In genomic region chr17:28418954-28419353, GRCm38 (mm10) we compare ENCODE assay signal across 10 mouse cellular contexts. TPM values are rescaled to one million over a fixed set of nuclear protein-coding genes. Genes with fewer than 3 reads are reported as not detected.
A peak's percentile ranks its signal among the peaks of the same experiment; 100 is the strongest.
DNase-seq lines count a peak whose midpoint lies in the region; ATAC-seq and TF ChIP-seq lines count a peak whose summit lies in the region.
"Had no signal": no experiment of that assay in that cellular context is flagged by ENCODE, and none has a peak within 500 bp of the region (broad histone marks: within the 10 kb centered on the region; RNA-seq: fewer than 3 reads in every experiment).

No protein-coding gene starts in this region.

- no peak overlapping the region for H3ac ChIP-seq in myocyte (ENCODE audit: control insufficient read depth, insufficient read length)

- peak; percentile 49; the same call in 1 of the 2 replicates for TF ChIP-seq CTCF in liver, adult 2 months (IDR thresholded peaks at IDR 0.05; ENCODE audit: low read depth, low read length)
- peak; percentile 65 for TF ChIP-seq CTCF in Patski (IDR thresholded peaks at IDR 0.05)

- ATAC-seq in embryonic facial prominence, embryonic 11.5 days (replicated peaks; ENCODE audit: insufficient number of reproducible peaks, low FRiP score, low TSS enrichment, low read depth), result no peak
- ATAC-seq in liver, embryonic 12.5 days, result no peak
- no peak for ATAC-seq in Patski
- no peak for ATAC-seq in forebrain, embryonic 15.5 days (replicated peaks)
- ATAC-seq: CD4-positive, CD25-positive, alpha-beta regulatory T cell, adult 4 months had no signal

- in situ Hi-C loops in Patski (cut with MboI; ENCODE audit: low pct_unique_long_range_greater_than_20kb), result loop anchor here (5.0 kb wide), 1 partner anchor 103 kb away; no protein-coding TSS in a partner anchor

- no peak overlapping the region for H3K27ac ChIP-seq in embryonic facial prominence, embryonic 11.5 days (replicated peaks; ENCODE audit: low read depth, low read length)
- no peak overlapping the region for H3K27ac ChIP-seq in embryonic facial prominence, embryonic 10.5 days (replicated peaks)
- H3K27ac ChIP-seq in liver, adult 2 months (replicated peaks; ENCODE audit: insufficient read depth, low read depth, low read length), result no peak overlapping the region
- H3K27ac ChIP-seq in liver, embryonic 12.5 days, result no peak overlapping the region
- H3K27ac ChIP-seq in forebrain, embryonic 15.5 days (replicated peaks), result no peak overlapping the region

- H3K9me3 ChIP-seq in embryonic facial prominence, embryonic 11.5 days (replicated peaks; ENCODE audit: control insufficient read depth, low read length), result no peaks in the 10 kb centered on the region
- no peaks in the 10 kb centered on the region for H3K9me3 ChIP-seq in embryonic facial prominence, embryonic 10.5 days
- no peaks in the 10 kb centered on the region for H3K9me3 ChIP-seq in liver, embryonic 12.5 days (replicated peaks)
- H3K9me3 ChIP-seq in forebrain, embryonic 15.5 days, result no peaks in the 10 kb centered on the region
- H3K9me3 ChIP-seq: limb, embryonic 12.5 days had no signal

- H3K36me3 ChIP-seq in embryonic facial prominence, embryonic 11.5 days (replicated peaks; ENCODE audit: control insufficient read depth, insufficient read depth, low read depth, low read length), result no peaks in the 10 kb centered on the region
- peaks cover 44% of the 10 kb centered on the region for H3K36me3 ChIP-seq in embryonic facial prominence, embryonic 10.5 days (replicated peaks)
- peaks cover 40% of the 10 kb centered on the region for H3K36me3 ChIP-seq in liver, adult 2 months (ENCODE audit: control insufficient read depth, insufficient read depth, low read length)
- peaks cover 16% of the 10 kb centered on the region for H3K36me3 ChIP-seq in liver, embryonic 12.5 days
- H3K36me3 ChIP-seq in myocyte (ENCODE audit: control insufficient read depth, insufficient read depth), result no peaks in the 10 kb centered on the region
- H3K36me3 ChIP-seq in forebrain, embryonic 15.5 days, result 0 out of 2 replicates have a peak, but pooled peaks cover 5% of the 10 kb centered on the region

- 83% methylated on average over 1 of the region's 1 CpGs for WGBS in embryonic facial prominence, embryonic 11.5 days
- 86% methylated on average over 1 of the region's 1 CpGs for WGBS in embryonic facial prominence, embryonic 10.5 days
- 93% methylated on average over 1 of the region's 1 CpGs for WGBS in liver, adult 2 months
- 75% methylated on average over 1 of the region's 1 CpGs for WGBS in liver, embryonic 12.5 days (ENCODE audit: insufficient replicate concordance)
- WGBS in forebrain, embryonic 15.5 days, result 83% methylated on average over 1 of the region's 1 CpGs

- no peak overlapping the region for H3K4me2 ChIP-seq in embryonic facial prominence, embryonic 11.5 days (ENCODE audit: low read depth, low read length)
- H3K4me2 ChIP-seq in liver, embryonic 12.5 days, result no peak overlapping the region
- peak overlapping the region; percentile 76 for H3K4me2 ChIP-seq in myocyte (ENCODE audit: low read depth)
- no peak overlapping the region for H3K4me2 ChIP-seq in forebrain, embryonic 15.5 days (replicated peaks)
- H3K4me2 ChIP-seq: limb, embryonic 12.5 days had no signal

- POLR2A ChIA-PET in Patski (lab: Charles Lee), result no interaction called here

- no peaks in the 10 kb centered on the region for H3K79me2 ChIP-seq in liver, adult 2 months (ENCODE audit: control insufficient read depth, insufficient read depth, low read length)
- no peaks in the 10 kb centered on the region for H3K79me2 ChIP-seq in myocyte (ENCODE audit: control insufficient read depth, insufficient read depth)

- no peak for TF ChIP-seq POLR2A in liver, adult 2 months (IDR thresholded peaks at IDR 0.05; ENCODE audit: extremely low read depth, insufficient read depth, low read length)
- no peak for TF ChIP-seq POLR2A in myocyte (IDR thresholded peaks at IDR 0.05; ENCODE audit: insufficient read length, low read depth)

- no peak overlapping the region for H3K4me3 ChIP-seq in embryonic facial prominence, embryonic 11.5 days (ENCODE audit: low read depth, low read length)
- no peak overlapping the region for H3K4me3 ChIP-seq in embryonic facial prominence, embryonic 10.5 days
- no peak overlapping the region for H3K4me3 ChIP-seq in liver, adult 2 months (ENCODE audit: insufficient read depth, low read depth, low read length)
- H3K4me3 ChIP-seq in liver, embryonic 12.5 days, result no peak overlapping the region
- H3K4me3 ChIP-seq in myocyte, result no peak overlapping the region
- H3K4me3 ChIP-seq in forebrain, embryonic 15.5 days, result no peak overlapping the region
- H3K4me3 ChIP-seq: limb, embryonic 12.5 days had no signal

- no peaks in the 10 kb centered on the region for H3K27me3 ChIP-seq in embryonic facial prominence, embryonic 11.5 days (ENCODE audit: control insufficient read depth, insufficient read depth, low read length)
- no peaks in the 10 kb centered on the region for H3K27me3 ChIP-seq in embryonic facial prominence, embryonic 10.5 days (replicated peaks; ENCODE audit: low read depth, poor library complexity, severe bottlenecking)
- no peaks in the 10 kb centered on the region for H3K27me3 ChIP-seq in liver, adult 2 months (ENCODE audit: control insufficient read depth, insufficient read depth, low read length)
- no peaks in the 10 kb centered on the region for H3K27me3 ChIP-seq in liver, embryonic 12.5 days (replicated peaks)
- H3K27me3 ChIP-seq in Patski (no peaks in the 10 kb centered on the region), myocyte (ENCODE audit: control insufficient read depth, insufficient read depth, insufficient read length) (no peaks in the 10 kb centered on the region)
- no peaks in the 10 kb centered on the region for H3K27me3 ChIP-seq in forebrain, embryonic 15.5 days
- H3K27me3 ChIP-seq: limb, embryonic 12.5 days had no signal

- peak; percentile 37 for DNase-seq in embryonic facial prominence, embryonic 11.5 days (ENCODE audit: low spot score)
- no peak for DNase-seq in embryonic facial prominence, embryonic 10.5 days (ENCODE audit: low spot score)
- DNase-seq in liver, adult 2 months (ENCODE audit: extremely low read depth, low read depth, low spot score), result no peak
- no peak for DNase-seq in Patski (ENCODE audit: low read depth, low spot score)
- no peak for DNase-seq in layer of hippocampus, postnatal 14 days (ENCODE audit: low spot score in 2 of 2)

- no peak overlapping the region for H3K9ac ChIP-seq in embryonic facial prominence, embryonic 11.5 days (replicated peaks; ENCODE audit: low read length)
- no peak overlapping the region for H3K9ac ChIP-seq in liver, adult 2 months (ENCODE audit: low read depth, low read length)
- H3K9ac ChIP-seq in liver, embryonic 12.5 days, result no peak overlapping the region
- H3K9ac ChIP-seq in forebrain, embryonic 15.5 days (replicated peaks), result no peak overlapping the region
- H3K9ac ChIP-seq: limb, embryonic 12.5 days had no signal

- CTCF ChIA-PET in Patski (lab: Charles Lee), result interaction anchor here (1.0 to 5.1 kb wide), 4 partner anchors 10 to 26 kb away, joined by 3 to 23 read pairs (median 8); no protein-coding TSS in a partner anchor

- H3K4me1 ChIP-seq in embryonic facial prominence, embryonic 11.5 days (ENCODE audit: control insufficient read depth, insufficient read depth, low read length), result peaks cover 5% of the 10 kb centered on the region; the same call in 1 of the 2 replicates
- peaks cover 15% of the 10 kb centered on the region for H3K4me1 ChIP-seq in embryonic facial prominence, embryonic 10.5 days
- peaks cover 16% of the 10 kb centered on the region for H3K4me1 ChIP-seq in liver, adult 2 months (ENCODE audit: control insufficient read depth, insufficient read depth, low read length)
- H3K4me1 ChIP-seq in liver, embryonic 12.5 days, result peaks cover 8% of the 10 kb centered on the region
- no peaks in the 10 kb centered on the region for H3K4me1 ChIP-seq in forebrain, embryonic 15.5 days

TF ChIP-seq in myocyte, 11 proteins besides CTCF, POLR2A, EP300 and RAD21:
- no peak for TF ChIP-seq MYOD1 (IDR thresholded peaks at IDR 0.05; ENCODE audit: control insufficient read depth in 1 of 3, insufficient read length in 2 of 3, low read depth in 2 of 3)
- no peak for TF ChIP-seq USF1 (IDR thresholded peaks at IDR 0.05; ENCODE audit: low read depth)
- TF ChIP-seq E2F4 (IDR thresholded peaks at IDR 0.05; ENCODE audit: insufficient read depth), result no peak
- TF ChIP-seq TCF12 (IDR thresholded peaks at IDR 0.05; ENCODE audit: insufficient read depth, poor library complexity, severe bottlenecking), result no peak
- TF ChIP-seq MYOG (IDR thresholded peaks at IDR 0.05; ENCODE audit: control insufficient read depth in 1 of 3, insufficient read depth in 1 of 3, insufficient read length in 2 of 3, low read depth in 2 of 3), result no peak
- TF ChIP-seq CEBPB (IDR thresholded peaks at IDR 0.05; ENCODE audit: insufficient read depth, poor library complexity, severe bottlenecking), result no peak
- no peak for TF ChIP-seq REST (IDR thresholded peaks at IDR 0.05; ENCODE audit: insufficient read depth, insufficient read length)
- no peak for TF ChIP-seq MAX (IDR thresholded peaks at IDR 0.05; ENCODE audit: low read depth)
- TF ChIP-seq TCF3 (IDR thresholded peaks at IDR 0.05; ENCODE audit: insufficient read length, low read depth), result no peak
- no peak for TF ChIP-seq SRF (IDR thresholded peaks at IDR 0.05; ENCODE audit: control insufficient read depth, insufficient read length, low read depth)
- no peak for TF ChIP-seq POLR2AphosphoS2 (IDR thresholded peaks at IDR 0.05; ENCODE audit: insufficient read length, low read depth)

RNA-seq across cellular contexts. Expression of gene Tulp1, which starts 53.9 kb away (rescaled TPM):
- 3.4 and 3.6 TPM in 2 replicates for polyA plus RNA-seq in embryonic facial prominence, embryonic 11.5 days (2014; fragmentation: Nextera tagmentation; extraction: Ambion mirVana)
- 3.4 and 4.9 TPM in 2 replicates for polyA plus RNA-seq in embryonic facial prominence, embryonic 10.5 days (2016; fragmentation: Nextera tagmentation; extraction: Ambion mirVana)
- not detected in 2 replicates for total RNA-seq in liver, adult 2 months (2014; rRNA removed)
- polyA plus RNA-seq in liver, adult 2 months (2012; rRNA removed), result not detected in 2 replicates
- 1.4 and 1.6 TPM in 2 replicates for polyA plus RNA-seq in liver, embryonic 12.5 days (2016; fragmentation: Nextera tagmentation; extraction: Ambion mirVana)
- polyA plus RNA-seq in Patski (2021) (not detected), myocyte (2012; fragmentation: generic; extraction: Trizol) (not detected)
- total RNA-seq in layer of hippocampus, postnatal 14 days (2021), result not detected
- 1.2 and 1.8 TPM in 2 replicates for polyA plus RNA-seq in forebrain, embryonic 15.5 days (2015; fragmentation: Nextera tagmentation; extraction: Ambion mirVana)
